9 mouse cellular contexts compared by ENCODE assay signal in genomic region chr14:62342643-62343144, GRCm38 (mm10). TPM values are rescaled to one million over a fixed set of nuclear protein-coding genes. Genes with fewer than 3 reads are reported as not detected.
DNase-seq lines count a peak whose midpoint lies in the region; ATAC-seq and TF ChIP-seq lines count a peak whose summit lies in the region.
"Had no signal": no experiment of that assay in that cellular context is flagged by ENCODE, and none has a peak within 500 bp of the region (broad histone marks: within the 10 kb centered on the region; RNA-seq: fewer than 3 reads in every experiment).

No protein-coding gene starts in this region.

- H3K36me3 ChIP-seq in lung, embryonic 15.5 days, result no peaks in the 10 kb centered on the region
- peaks cover 7% of the 10 kb centered on the region for H3K36me3 ChIP-seq in embryonic facial prominence, embryonic 10.5 days (replicated peaks)
- no peaks in the 10 kb centered on the region for H3K36me3 ChIP-seq in midbrain, postnatal 0 days (ENCODE audit: insufficient read depth, low read length)
- H3K36me3 ChIP-seq: stomach, embryonic 15.5 days had no signal

- no peak for TF ChIP-seq CTCF in midbrain, postnatal 0 days (IDR thresholded peaks at IDR 0.05)

- no peak for DNase-seq in lung, postnatal 4 days
- DNase-seq in embryonic facial prominence, embryonic 10.5 days (ENCODE audit: low spot score), result no peak
- peak; percentile 45 for DNase-seq in midbrain, postnatal 0 days (ENCODE audit: low spot score)
- DNase-seq in ovary, adult 18-20 months (ENCODE audit: low spot score), result no peak
- no peak for DNase-seq in cerebellum, postnatal 25 days
- DNase-seq in left cerebral cortex, postnatal 14 days (ENCODE audit: low spot score in 2 of 2), result no peak

- intact Hi-C loops in left cerebral cortex, postnatal 14 days (cut with DNase I), result no loop called here

- ATAC-seq in lung, embryonic 15.5 days (ENCODE audit: borderline replicate concordance, extremely low read depth, low FRiP score, low TSS enrichment), result peak; percentile 79; the same call in 1 of the 2 replicates
- peak; percentile 64 for ATAC-seq in inflammation-experienced regulatory T-cells, adult 6 months
- ATAC-seq in midbrain, postnatal 0 days (ENCODE audit: low FRiP score), result no peak

- peak overlapping the region; percentile 4; the same call in 1 of the 2 replicates for H3K4me2 ChIP-seq in lung, embryonic 15.5 days
- no peak overlapping the region for H3K4me2 ChIP-seq in midbrain, postnatal 0 days (ENCODE audit: low read depth, low read length, poor library complexity, severe bottlenecking)
- H3K4me2 ChIP-seq: stomach, embryonic 15.5 days had no signal

- no peaks in the 10 kb centered on the region for H3K9me3 ChIP-seq in lung, embryonic 15.5 days
- H3K9me3 ChIP-seq in embryonic facial prominence, embryonic 10.5 days, result no peaks in the 10 kb centered on the region
- H3K9me3 ChIP-seq in midbrain, postnatal 0 days (ENCODE audit: low read length), result no peaks in the 10 kb centered on the region
- H3K9me3 ChIP-seq: stomach, embryonic 15.5 days had no signal

- H3K4me3 ChIP-seq in lung, embryonic 15.5 days, result no peak overlapping the region
- H3K4me3 ChIP-seq in embryonic facial prominence, embryonic 10.5 days, result no peak overlapping the region
- H3K4me3 ChIP-seq in midbrain, postnatal 0 days (ENCODE audit: low read depth, low read length), result no peak overlapping the region
- H3K4me3 ChIP-seq: stomach, embryonic 15.5 days had no signal

- H3K9ac ChIP-seq in lung, embryonic 15.5 days, result no peak overlapping the region
- no peak overlapping the region for H3K9ac ChIP-seq in midbrain, postnatal 0 days (replicated peaks; ENCODE audit: low read length, poor library complexity, severe bottlenecking)
- H3K9ac ChIP-seq: stomach, embryonic 15.5 days had no signal

- H3K4me1 ChIP-seq in lung, embryonic 15.5 days, result peaks cover 29% of the 10 kb centered on the region; the same call in 1 of the 2 replicates
- peaks cover 11% of the 10 kb centered on the region for H3K4me1 ChIP-seq in embryonic facial prominence, embryonic 10.5 days
- no peaks in the 10 kb centered on the region for H3K4me1 ChIP-seq in midbrain, postnatal 0 days (ENCODE audit: insufficient read depth, low read length)

- WGBS in lung, embryonic 15.5 days, result 48% methylated on average over 10 of the region's 10 CpGs
- 83% methylated on average over 10 of the region's 10 CpGs for WGBS in embryonic facial prominence, embryonic 10.5 days
- 71% methylated on average over 10 of the region's 10 CpGs for WGBS in midbrain, postnatal 0 days

- H3K27ac ChIP-seq in lung, embryonic 15.5 days, result peak overlapping the region; percentile 43; the same call in 1 of the 2 replicates
- H3K27ac ChIP-seq in embryonic facial prominence, embryonic 10.5 days (replicated peaks), result peak overlapping the region; percentile 48
- H3K27ac ChIP-seq in midbrain, postnatal 0 days (ENCODE audit: low read depth, low read length), result no peak overlapping the region
- H3K27ac ChIP-seq: stomach, embryonic 15.5 days had no signal

- H3K27me3 ChIP-seq in lung, embryonic 15.5 days, result no peaks in the 10 kb centered on the region
- no peaks in the 10 kb centered on the region for H3K27me3 ChIP-seq in embryonic facial prominence, embryonic 10.5 days (replicated peaks; ENCODE audit: low read depth, poor library complexity, severe bottlenecking)
- H3K27me3 ChIP-seq in midbrain, postnatal 0 days (ENCODE audit: insufficient read depth, low read length), result no peaks in the 10 kb centered on the region
- H3K27me3 ChIP-seq: stomach, embryonic 15.5 days had no signal

RNA-seq across cellular contexts. Expression of gene Dleu7, which starts 49.8 kb away (rescaled TPM):
- polyA plus RNA-seq in lung, embryonic 15.5 days (2015; fragmentation: Nextera tagmentation; extraction: Ambion mirVana), result 0.54 and 0.96 TPM in 2 replicates
- polyA plus RNA-seq in embryonic facial prominence, embryonic 10.5 days (2016; fragmentation: Nextera tagmentation; extraction: Ambion mirVana), result 3.0 and 3.9 TPM in 2 replicates
- not detected for polyA plus RNA-seq in inflammation-experienced regulatory T-cells, adult 6 months (2017; shearing (Covaris generic))
- total RNA-seq in midbrain, postnatal 0 days (2014; rRNA removed), result 35.0 TPM in 2 replicates
- 19.3 and 19.7 TPM in 2 replicates for polyA plus RNA-seq in midbrain, postnatal 0 days (2015; fragmentation: Nextera tagmentation; extraction: Ambion mirVana)
- total RNA-seq in left cerebral cortex, postnatal 14 days (2021), result 10 to 100 TPM in 1 of 2 experiments, 1 to 10 TPM in 1; 9.7 to 10.1 TPM

RNA-seq across cellular contexts. Expression of gene Rnaseh2b, which starts 50.3 kb away (rescaled TPM):
- polyA plus RNA-seq in lung, embryonic 15.5 days (2015; fragmentation: Nextera tagmentation; extraction: Ambion mirVana), result 57.7 and 57.8 TPM in 2 replicates
- 54.5 and 62.4 TPM in 2 replicates for polyA plus RNA-seq in embryonic facial prominence, embryonic 10.5 days (2016; fragmentation: Nextera tagmentation; extraction: Ambion mirVana)
- 10 to 100 TPM; 29.5 to 69.7 (median 35.2) TPM for polyA plus RNA-seq in inflammation-experienced regulatory T-cells, adult 6 months (2017; shearing (Covaris generic))
- total RNA-seq in midbrain, postnatal 0 days (2014; rRNA removed), result 17.7 and 24.1 TPM in 2 replicates
- polyA plus RNA-seq in midbrain, postnatal 0 days (2015; fragmentation: Nextera tagmentation; extraction: Ambion mirVana), result 29.8 and 32.8 TPM in 2 replicates
- 10 to 100 TPM; 13.8 to 18.0 TPM for total RNA-seq in left cerebral cortex, postnatal 14 days (2021)
